Mouse (Mus musculus) MEL-GATA-1-ER (cell line): ENCODE data around the gene 1700029F12Rik.

Experiments used
- DNase-seq: peaks from one replicate; pipeline ENCODE4 v3.0.0-alpha.2; 2012; ENCODE audit warnings: low read depth; ENCODE audit errors: extremely low read depth

Gene 1700029F12Rik

DNA sequence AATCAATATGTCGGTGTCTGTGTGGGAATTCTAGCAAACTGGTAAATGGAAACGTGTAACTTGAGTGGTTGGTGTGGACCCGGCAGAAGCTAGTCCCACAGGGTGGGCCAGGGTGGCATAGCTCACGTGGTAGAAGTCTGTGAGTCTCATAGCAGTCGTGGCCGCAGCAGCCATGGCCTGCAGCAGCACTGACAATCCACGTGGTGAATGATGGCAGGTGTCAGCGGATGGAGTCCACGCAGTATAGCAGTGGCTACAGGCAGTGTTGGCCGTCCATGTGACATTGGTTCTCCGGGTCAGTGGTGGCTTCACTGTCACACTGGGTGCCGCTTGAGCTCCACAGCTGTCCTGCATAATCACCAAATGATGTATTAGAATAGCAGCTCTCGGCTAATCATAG is 4.1 kb downstream of the 1700029F12Rik start:
- DNase-seq, result no peak

DNA sequence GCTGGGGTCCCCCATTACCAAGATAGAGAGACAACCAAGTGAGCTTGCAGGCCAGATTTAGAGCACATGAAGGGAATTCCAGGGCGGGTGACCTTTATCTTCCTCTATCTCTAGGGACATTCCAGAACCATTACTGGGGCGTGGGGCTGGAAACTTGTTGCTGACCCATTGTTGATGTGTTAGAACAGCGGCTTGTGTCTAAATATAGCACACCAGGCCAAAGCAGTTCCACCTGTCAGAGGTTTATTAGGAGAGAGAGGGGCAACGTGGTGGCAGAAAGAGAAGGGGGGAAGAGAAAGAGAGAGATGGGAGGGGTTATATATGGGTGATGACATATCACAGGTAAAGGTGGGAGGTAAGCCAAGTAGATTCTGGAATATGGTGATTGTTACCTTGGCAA is 12.3 kb downstream of the 1700029F12Rik start:
- no peak for DNase-seq

GRCm38 (mm10) chr13:97020122-97020521 is 14.0 kb downstream of the 1700029F12Rik start:
- no peak for DNase-seq

DNA sequence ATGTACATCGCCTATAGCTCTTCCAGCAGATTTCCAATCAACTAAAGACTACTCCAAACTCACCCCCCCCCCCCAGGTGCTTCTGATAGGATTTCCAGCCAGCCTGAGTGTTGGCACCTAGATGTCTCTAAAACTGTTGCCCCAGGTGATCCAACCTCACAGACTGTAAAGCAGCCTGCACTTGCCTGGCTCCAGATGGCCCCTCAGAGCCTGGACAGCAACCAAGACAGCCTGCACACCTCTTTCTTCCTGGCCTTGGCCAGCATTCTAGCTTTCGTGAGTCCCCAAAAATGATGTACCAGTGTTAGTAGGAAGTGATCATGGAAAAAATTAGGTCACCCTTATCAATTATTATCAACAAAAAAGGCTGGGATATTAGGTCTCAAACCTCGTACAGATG is 16.5 kb downstream of the 1700029F12Rik start:
- no peak for DNase-seq

DNA sequence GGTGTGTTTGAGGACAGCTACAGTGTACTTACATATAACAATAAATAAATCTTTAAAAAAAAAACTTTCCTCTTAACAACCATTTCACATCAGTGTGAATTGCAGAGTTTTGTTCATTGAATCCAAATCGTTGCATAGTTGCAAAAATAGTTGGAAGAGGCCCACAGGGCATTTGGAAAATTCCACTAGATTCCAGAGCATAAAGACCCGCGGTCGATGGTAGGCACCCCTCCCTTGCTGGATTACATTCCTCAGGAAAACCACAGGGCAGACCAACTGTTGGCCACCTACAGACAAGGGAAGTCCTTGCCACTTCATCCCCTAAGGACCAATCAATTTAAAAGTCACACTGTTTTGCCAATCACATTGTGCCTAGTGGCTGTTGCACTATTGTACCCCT is 19.8 kb downstream of the 1700029F12Rik start:
- DNase-seq, result no peak

DNA sequence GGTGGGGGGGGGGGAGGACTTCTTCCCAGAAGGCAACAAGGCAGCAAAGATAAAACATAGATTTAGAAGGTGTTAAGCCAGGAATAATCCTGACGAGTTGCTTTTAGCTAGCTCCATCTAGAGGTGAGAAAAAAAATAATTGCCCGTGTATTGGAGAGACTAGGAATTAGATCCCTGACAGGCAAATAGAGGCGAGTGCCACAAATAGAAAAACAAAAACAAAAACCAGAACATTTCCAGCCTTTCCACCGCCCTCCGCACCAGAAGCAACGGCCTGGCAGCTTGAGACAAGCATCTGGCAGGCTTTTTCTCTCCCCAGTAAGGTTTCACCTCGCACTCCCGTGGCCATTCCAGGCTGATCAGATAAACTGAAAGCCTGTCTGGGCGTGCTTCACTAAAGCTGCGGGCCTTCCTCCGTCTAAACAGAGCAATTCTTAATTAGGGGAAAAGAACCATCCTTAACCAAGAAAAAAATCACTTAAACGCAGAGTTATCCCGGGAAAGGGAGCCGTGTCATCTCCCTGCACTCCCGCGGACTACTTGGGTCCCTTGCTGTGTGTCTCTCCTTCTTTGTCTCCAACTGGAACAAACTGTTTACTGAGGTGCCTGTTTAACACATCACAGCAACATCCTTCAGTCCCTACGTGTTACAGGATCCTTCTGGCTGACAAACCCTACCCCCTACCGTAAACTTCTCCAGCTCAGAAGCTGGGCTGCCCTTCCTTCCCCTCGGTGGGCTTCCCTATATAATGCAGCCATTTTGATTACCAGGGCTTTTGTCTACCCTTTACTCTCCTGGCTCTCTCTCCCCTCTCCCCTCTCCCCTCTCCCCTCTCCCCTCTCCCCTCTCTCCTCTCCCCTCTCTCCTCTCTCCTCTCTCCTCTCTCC is 25.7 kb downstream of the 1700029F12Rik start:
- peak; percentile 35 for DNase-seq

DNA sequence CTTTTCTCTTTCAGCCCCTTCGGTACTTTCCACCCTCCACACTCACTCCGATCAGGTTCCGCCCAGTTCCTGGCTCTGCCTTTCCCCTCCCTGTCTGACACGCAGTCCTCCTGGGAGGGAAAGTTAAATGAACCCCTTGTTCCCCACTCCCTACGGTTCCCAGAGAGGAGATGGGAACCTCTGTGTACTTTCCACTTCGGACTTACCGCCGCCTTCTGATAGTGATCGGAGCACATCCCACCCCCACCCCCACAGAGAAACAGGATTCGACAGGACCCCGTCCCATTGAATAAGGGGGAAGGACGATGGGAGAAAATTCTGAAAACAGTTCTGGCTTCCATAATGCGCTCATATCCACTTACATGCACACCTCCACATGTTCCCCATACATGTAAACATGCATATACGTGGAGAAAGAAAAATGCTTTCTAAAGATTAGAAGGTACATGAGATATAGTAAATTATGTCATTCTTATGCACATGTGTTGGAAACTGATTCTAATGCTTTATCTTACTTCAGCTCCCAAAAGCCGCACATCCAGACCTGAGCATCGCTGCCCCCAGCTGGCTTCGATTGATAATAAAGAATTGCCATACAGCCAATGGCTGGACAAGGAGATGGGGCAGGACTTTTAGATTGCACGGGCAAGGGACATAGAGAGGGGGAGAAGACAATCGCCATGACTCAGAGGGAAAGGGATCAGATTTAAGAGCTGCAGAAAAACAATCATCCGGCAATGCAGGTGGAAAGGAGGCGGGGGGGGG is 26.5 kb downstream of the 1700029F12Rik start:
- peak; percentile 34 for DNase-seq

DNA sequence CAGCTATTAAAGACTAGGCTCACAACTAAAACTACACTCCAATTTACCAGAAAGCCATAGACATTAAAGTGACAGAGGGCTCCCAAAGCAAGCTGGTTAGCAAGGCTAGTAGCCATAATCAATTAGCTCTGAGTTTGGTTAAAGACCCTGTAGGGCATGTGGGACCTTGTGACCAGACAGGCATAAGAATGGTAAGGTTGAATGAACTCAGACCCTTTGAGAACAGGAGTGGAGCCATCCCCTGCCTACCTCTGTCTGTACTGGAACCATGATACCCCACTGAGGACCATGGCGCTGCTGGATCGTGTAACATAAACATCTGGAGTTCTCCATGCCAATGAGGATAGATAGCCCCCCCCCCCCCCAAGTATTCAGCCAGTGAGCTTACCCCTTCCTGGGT is 27.4 kb downstream of the 1700029F12Rik start:
- DNase-seq, result no peak

DNA sequence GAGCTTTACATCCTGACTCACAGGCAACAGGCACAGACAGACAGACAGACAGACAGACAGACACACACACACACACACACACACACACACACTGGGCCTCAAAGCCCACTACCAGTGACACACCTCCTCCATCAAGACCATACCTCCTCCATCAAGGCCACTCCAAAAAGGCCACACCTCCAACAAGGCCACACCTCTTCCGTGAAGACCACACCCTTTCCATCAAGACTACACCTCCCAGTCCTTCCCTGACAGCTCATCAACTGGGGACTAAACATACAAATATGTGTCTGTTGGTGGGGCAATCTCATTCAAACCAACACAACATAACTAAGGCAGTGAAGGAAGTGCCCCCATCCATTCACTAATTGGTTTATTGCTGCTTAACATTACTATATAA is 37.1 kb downstream of the 1700029F12Rik start:
- no peak for DNase-seq

- DNase-seq, result no peak
Observed at GRCm38 (mm10) chr13:96995243-96995642, 38.9 kb downstream of the 1700029F12Rik start.

DNA sequence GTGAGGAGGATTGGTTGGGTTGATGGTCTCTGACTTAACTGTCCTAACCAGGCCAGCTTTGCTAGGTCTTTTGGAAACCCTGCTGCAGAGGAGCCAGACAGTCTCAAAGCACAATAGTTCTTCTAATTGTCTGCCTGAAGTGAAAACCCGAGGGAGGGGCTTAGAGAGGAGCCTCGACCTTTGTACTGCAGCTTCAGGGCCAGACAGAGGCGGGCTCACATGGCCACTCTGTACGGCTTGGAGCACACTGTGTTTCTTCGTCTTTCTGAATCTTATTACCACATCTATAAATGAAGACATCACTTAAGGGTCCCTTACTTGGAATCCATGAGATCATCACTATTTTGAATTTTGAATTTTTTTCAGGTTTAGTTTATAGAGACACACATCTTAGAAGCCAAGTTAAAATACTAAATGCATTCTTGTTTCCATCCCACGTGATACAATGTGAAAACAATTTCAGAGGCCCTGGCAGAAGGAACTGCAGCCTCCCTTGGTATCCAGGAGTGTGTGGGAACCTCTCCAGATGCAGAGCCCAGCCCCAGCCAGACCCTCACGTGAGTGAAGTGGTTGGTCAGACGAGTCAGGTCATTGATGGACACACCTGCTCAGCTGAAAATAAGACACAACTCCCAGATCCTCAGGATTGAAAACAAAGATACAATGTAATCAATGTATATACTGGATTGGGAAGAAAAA is 40.7 kb downstream of the 1700029F12Rik start:
- no peak for DNase-seq

GRCm38 (mm10) chr13:96990561-96991265 is 43.4 kb downstream of the 1700029F12Rik start:
- DNase-seq, result no peak

- peak; percentile 96 for DNase-seq
Observed at GRCm38 (mm10) chr13:96990045-96990444, 44.1 kb downstream of the 1700029F12Rik start.

- DNase-seq, result no peak
Observed at GRCm38 (mm10) chr13:96989129-96989528, 45.0 kb downstream of the 1700029F12Rik start.

DNA sequence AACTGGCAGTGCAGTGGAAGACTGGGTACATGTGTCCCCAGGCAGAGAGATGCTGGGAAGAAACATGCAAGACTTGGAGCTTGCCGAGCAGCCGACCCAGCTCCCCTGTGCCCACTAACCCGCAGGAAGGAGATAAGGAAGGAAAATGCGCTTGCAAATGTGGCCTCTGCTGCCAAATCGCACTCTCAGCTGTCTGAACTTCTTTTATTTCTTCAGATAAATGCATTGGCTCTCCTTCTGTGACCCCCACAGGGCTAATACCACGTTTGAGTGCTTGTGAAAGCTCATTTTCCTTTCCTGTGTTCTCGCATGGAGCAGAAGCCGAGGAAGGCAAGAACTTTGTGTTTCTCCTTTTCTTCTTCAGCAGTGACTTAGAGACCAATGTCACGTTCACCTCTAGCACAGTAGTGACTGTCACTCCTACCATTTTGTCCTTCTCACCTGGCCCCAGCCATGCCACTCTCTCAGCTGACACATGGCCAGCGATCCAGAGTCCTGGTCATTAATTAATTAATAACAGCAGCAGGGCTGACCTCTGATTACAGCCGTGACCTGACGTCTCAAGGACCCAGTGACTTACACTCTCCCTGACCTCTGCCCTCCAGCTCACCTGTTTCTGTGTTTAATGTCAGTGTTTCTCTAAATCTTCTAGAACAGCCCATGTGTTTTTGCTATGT is 48.4 kb downstream of the 1700029F12Rik start:
- no peak for DNase-seq

DNA sequence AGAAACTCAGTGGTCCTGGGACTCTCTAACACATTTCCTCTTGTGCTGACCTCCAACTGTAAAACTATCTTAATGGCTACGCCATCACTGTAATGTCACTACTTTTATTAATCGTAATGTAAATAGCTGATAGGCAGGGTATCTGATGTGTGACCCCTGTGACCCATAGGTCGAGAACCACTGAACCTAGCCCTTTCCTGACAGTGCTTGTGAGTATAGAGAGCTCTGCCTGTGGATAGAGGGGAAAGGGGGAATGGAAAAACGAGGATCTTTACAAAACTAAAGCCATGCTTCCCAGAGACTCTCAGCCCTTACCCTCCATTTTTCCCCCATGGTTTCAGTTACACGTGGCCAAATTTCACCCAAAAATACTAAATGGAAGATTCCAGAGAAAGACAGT is 49.5 kb downstream of the 1700029F12Rik start:
- no peak for DNase-seq

- DNase-seq, result no peak
Observed at GRCm38 (mm10) chr13:96983251-96984126, 50.7 kb downstream of the 1700029F12Rik start.

DNA sequence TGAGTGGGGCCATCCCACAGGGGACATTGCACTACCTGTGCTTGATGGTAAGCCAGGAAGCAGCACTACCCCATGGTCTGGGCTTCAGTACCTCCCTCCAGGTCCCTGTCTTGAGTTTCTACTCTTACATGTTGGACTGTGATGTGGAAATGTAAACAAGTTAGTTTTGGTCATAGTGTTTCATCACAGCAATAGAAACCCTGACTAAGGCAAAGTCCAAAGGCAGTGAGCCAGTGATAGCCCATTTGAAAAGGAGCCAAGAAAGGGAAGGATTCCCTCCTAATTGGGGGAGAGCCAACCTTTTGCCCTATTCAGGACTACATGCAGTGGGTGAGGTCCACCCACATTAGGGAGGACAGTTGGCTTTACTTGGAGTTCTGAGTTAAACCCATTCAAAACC is 53.6 kb downstream of the 1700029F12Rik start:
- DNase-seq, result no peak

GRCm38 (mm10) chr13:96976986-96977595 is 57.1 kb downstream of the 1700029F12Rik start:
- DNase-seq, result no peak
